Mouse (Mus musculus) erythroblast, embryonic 14.5 days (primary cell): Measurements from ENCODE around the gene OR5BS1P.

ENCODE experiments used
- GATA1 ChIP-seq: IDR thresholded peaks from 2 replicates; pipeline ENCODE4 v1.6.1; 2012; ENCODE audit warnings: low read length, inconsistent platforms, mixed read lengths
- TAL1 ChIP-seq: IDR thresholded peaks from 3 replicates; pipeline ENCODE4 v1.6.1; 2012; ENCODE audit warnings: low read length, inconsistent platforms, mixed read lengths

DNA sequence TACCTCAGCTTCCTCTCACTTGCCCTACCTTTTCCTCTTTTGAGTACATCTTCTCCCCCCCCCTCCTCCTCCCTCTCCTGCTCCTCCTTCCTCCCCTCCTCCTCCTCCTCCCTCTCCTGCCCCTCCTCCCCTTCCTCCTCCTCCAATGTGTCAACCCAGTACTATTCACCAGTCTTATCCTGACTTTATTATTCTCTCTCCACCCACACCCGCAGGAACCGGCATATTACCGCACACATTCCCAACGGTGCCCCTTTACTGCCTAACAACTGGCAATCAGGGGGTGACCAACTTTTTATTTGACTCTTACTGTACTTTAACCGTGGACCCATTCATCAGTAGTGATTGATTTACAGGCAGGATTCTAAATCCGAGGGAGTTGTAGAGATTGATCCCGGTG, 44.5 kb upstream of the OR5BS1P start:
- no peak for TF ChIP-seq GATA1
- TF ChIP-seq TAL1: no peak
